Mouse (Mus musculus): Measurements from ENCODE around the gene 1110051M20Rik.

GRCm38 (mm10) chr2:91257126-91257980, 187.2 kb downstream of the 1110051M20Rik start:
- no peak for TF ChIP-seq CTCF (IDR thresholded peaks at IDR 0.05; ENCODE audit: borderline replicate concordance, insufficient read depth, low read depth, low read length)
- TF ChIP-seq POLR2A (IDR thresholded peaks at IDR 0.05; ENCODE audit: borderline replicate concordance, insufficient read depth, low read length) = no peak

Measured in cerebellum, adult 2 months (tissue).